Mouse (Mus musculus) kidney, adult 9 months (tissue): ENCODE results near the gene Tle6.
A peak's percentile ranks its signal among the peaks of the same experiment; 100 is the strongest.

ENCODE experiments used
- DNase-seq: peaks from one replicate; pipeline ENCODE4 v3.0.0; 2022

Gene Tle6

GRCm38 (mm10) chr10:81620786-81621185, 19.9 kb upstream of the Tle6 start:
- DNase-seq, result no peak

GRCm38 (mm10) chr10:81619976-81620375, 19.1 kb upstream of the Tle6 start:
- no peak for DNase-seq

- no peak for DNase-seq
These were observed 14.6 kb upstream of the Tle6 start for GRCm38 (mm10) chr10:81615486-81615885.

GRCm38 (mm10) chr10:81612779-81613178, 11.9 kb upstream of the Tle6 start:
- DNase-seq, result no peak

GRCm38 (mm10) chr10:81608308-81608707, 7.4 kb upstream of the Tle6 start:
- DNase-seq, result no peak

- peak; percentile 99 for DNase-seq
These were observed 5.3 kb upstream of the Tle6 start, which contains the start of gene BC025920 for GRCm38 (mm10) chr10:81605974-81606751. BC025920 (plus strand) TSS chr10:81606270.

- DNase-seq, result no peak
These were observed 4.7 kb upstream of the Tle6 start for GRCm38 (mm10) chr10:81605666-81605973.

GRCm38 (mm10) chr10:81604968-81605665, 4.2 kb upstream of the Tle6 start:
- DNase-seq, result peak; percentile 88

GRCm38 (mm10) chr10:81604019-81604967, 3.4 kb upstream of the Tle6 start:
- DNase-seq, result peak; percentile 55

- DNase-seq, result no peak
These were observed 1.9 kb upstream of the Tle6 start for GRCm38 (mm10) chr10:81602741-81603151.

GRCm38 (mm10) chr10:81601396-81601905, 578 bp upstream of the Tle6 start:
- no peak for DNase-seq

- DNase-seq, result no peak
These were observed 777 bp downstream of the Tle6 start for GRCm38 (mm10) chr10:81600096-81600495.

GRCm38 (mm10) chr10:81599630-81600029, 1.2 kb downstream of the Tle6 start:
- DNase-seq, result no peak

GRCm38 (mm10) chr10:81598871-81599270, 2.0 kb downstream of the Tle6 start:
- no peak for DNase-seq

- no peak for DNase-seq
These were observed 2.5 kb downstream of the Tle6 start for GRCm38 (mm10) chr10:81598342-81598741.

GRCm38 (mm10) chr10:81597137-81597950, 3.5 kb downstream of the Tle6 start:
- no peak for DNase-seq

GRCm38 (mm10) chr10:81596611-81597010, 4.3 kb downstream of the Tle6 start:
- no peak for DNase-seq

GRCm38 (mm10) chr10:81595599-81595998, 5.3 kb downstream of the Tle6 start:
- no peak for DNase-seq

- DNase-seq, result no peak
These were observed 6.9 kb downstream of the Tle6 start for GRCm38 (mm10) chr10:81593935-81594334.

- no peak for DNase-seq
These were observed 7.7 kb downstream of the Tle6 start for GRCm38 (mm10) chr10:81593223-81593622.

GRCm38 (mm10) chr10:81592631-81593030, 8.2 kb downstream of the Tle6 start:
- DNase-seq, result no peak

GRCm38 (mm10) chr10:81591846-81592245, 9.0 kb downstream of the Tle6 start:
- DNase-seq, result no peak
